In genomic region chr3:89812166-89812565, GRCm38 (mm10) we compare ENCODE assay signal across 31 mouse cellular contexts. TPM values are rescaled to one million over a fixed set of nuclear protein-coding genes. Genes with fewer than 3 reads are reported as not detected.
"Had no signal": no experiment of that assay in that cellular context is flagged by ENCODE, and none has a peak within 500 bp of the region (broad histone marks: within the 10 kb centered on the region; RNA-seq: fewer than 3 reads in every experiment).

No protein-coding gene starts in this region.

- H3K27me3 ChIP-seq: limb, embryonic 12.5 days; lung, embryonic 15.5 days; midbrain, embryonic 12.5 days; midbrain, embryonic 13.5 days; midbrain, embryonic 15.5 days; neural tube, embryonic 12.5 days had no signal

- H3K4me1 ChIP-seq: limb, embryonic 10.5 days; limb, embryonic 12.5 days; limb, embryonic 13.5 days; limb, embryonic 15.5 days; lung, embryonic 15.5 days; midbrain, embryonic 10.5 days; midbrain, embryonic 12.5 days; midbrain, embryonic 13.5 days; midbrain, embryonic 15.5 days; neural tube, embryonic 12.5 days had no signal

- H3K9me3 ChIP-seq: limb, embryonic 10.5 days; limb, embryonic 12.5 days; limb, embryonic 13.5 days; limb, embryonic 15.5 days; liver, embryonic 12.5 days; liver, embryonic 13.5 days; liver, embryonic 15.5 days; lung, embryonic 15.5 days; midbrain, embryonic 10.5 days; midbrain, embryonic 15.5 days; neural tube, embryonic 12.5 days had no signal

- H3K9ac ChIP-seq: limb, embryonic 12.5 days; limb, embryonic 13.5 days; limb, embryonic 15.5 days; liver, embryonic 12.5 days; liver, embryonic 13.5 days; liver, embryonic 14.5 days; liver, embryonic 15.5 days; liver, postnatal 0 days; lung, embryonic 14.5 days; lung, embryonic 15.5 days; midbrain, embryonic 12.5 days; midbrain, embryonic 13.5 days; midbrain, embryonic 15.5 days; neural tube, embryonic 12.5 days had no signal

- H3K36me3 ChIP-seq: limb, embryonic 10.5 days; limb, embryonic 12.5 days; limb, embryonic 13.5 days; limb, embryonic 15.5 days; liver, embryonic 12.5 days; liver, embryonic 13.5 days; liver, embryonic 15.5 days; lung, embryonic 15.5 days; midbrain, embryonic 10.5 days; midbrain, embryonic 12.5 days; midbrain, embryonic 13.5 days; midbrain, embryonic 15.5 days; neural tube, embryonic 12.5 days had no signal

- H3K27ac ChIP-seq: limb, embryonic 10.5 days; limb, embryonic 12.5 days; limb, embryonic 13.5 days; limb, embryonic 15.5 days; liver, embryonic 12.5 days; liver, embryonic 13.5 days; liver, embryonic 14.5 days; liver, embryonic 15.5 days; lung, embryonic 15.5 days; macrophage; midbrain, embryonic 10.5 days; midbrain, embryonic 12.5 days; midbrain, embryonic 13.5 days; midbrain, embryonic 15.5 days; neural tube, embryonic 12.5 days had no signal

- DNase-seq: left cerebral cortex, postnatal 4 days; liver; liver, embryonic 13.5 days; liver, postnatal 0 days; lung, adult 18-20 months; lung, adult 2 months; lung, embryonic 14.5 days; lung, postnatal 10 days; lung, postnatal 14 days; lung, postnatal 36 days; lung, postnatal 4 days; midbrain, embryonic 14.5 days had no signal

- H3K4me3 ChIP-seq: limb, embryonic 10.5 days; limb, embryonic 12.5 days; limb, embryonic 13.5 days; limb, embryonic 15.5 days; liver, embryonic 12.5 days; liver, embryonic 13.5 days; liver, embryonic 15.5 days; lung, embryonic 15.5 days; megakaryocyte, embryonic 14.5 days; midbrain, embryonic 10.5 days; midbrain, embryonic 12.5 days; midbrain, embryonic 13.5 days; midbrain, embryonic 15.5 days; myocyte; neural tube, embryonic 12.5 days had no signal

RNA-seq across cellular contexts. Expression of gene She, which starts 19.0 kb away (rescaled TPM):
- total RNA-seq: megakaryocyte, adult 5-6 weeks; megakaryocyte-erythroid progenitor cell, adult 5-6 weeks; monocyte, adult 5-6 weeks had no signal
- polyA plus RNA-seq: macrophage, myocyte had no signal
